In genomic region chr13:118227354-118227753, GRCm38 (mm10) we compare ENCODE assay signal across 9 mouse cellular contexts.
A peak's percentile ranks its signal among the peaks of the same experiment; 100 is the strongest.
DNase-seq lines count a peak whose midpoint lies in the region; ATAC-seq and TF ChIP-seq lines count a peak whose summit lies in the region.
"Had no signal": no experiment of that assay in that cellular context is flagged by ENCODE, and none has a peak within 500 bp of the region (broad histone marks: within the 10 kb centered on the region; RNA-seq: fewer than 3 reads in every experiment).

No protein-coding gene starts in this region.

- no peaks in the 10 kb centered on the region for H3K27me3 ChIP-seq in midbrain, embryonic 10.5 days (ENCODE audit: low read depth, poor library complexity, severe bottlenecking)
- H3K27me3 ChIP-seq: heart, embryonic 13.5 days had no signal

- 29% methylated on average over 3 of the region's 3 CpGs for WGBS in midbrain, embryonic 10.5 days

- H3K4me1 ChIP-seq in midbrain, embryonic 10.5 days: no peaks in the 10 kb centered on the region
- H3K4me1 ChIP-seq: heart, embryonic 13.5 days had no signal

- H3K27ac ChIP-seq in left cerebral cortex, adult 2 months: no peak overlapping the region
- no peak overlapping the region for H3K27ac ChIP-seq in midbrain, embryonic 10.5 days (replicated peaks)
- H3K27ac ChIP-seq: heart, embryonic 13.5 days had no signal

- peak; percentile 2 for DNase-seq in adrenal gland, postnatal 25 days
- DNase-seq in adrenal gland, adult 8-10 months: no peak
- no peak for DNase-seq in left cerebral cortex, adult 2 months (ENCODE audit: extremely low spot score in 1 of 2, low spot score in 2 of 2)
- DNase-seq in left cerebral cortex, adult 8-10 months (ENCODE audit: low spot score in 2 of 2): no peak
- peak; percentile 46 for DNase-seq in MEL-GATA-1-ER (ENCODE audit: extremely low read depth, low read depth)
- peak; percentile 77 for DNase-seq in embryo, embryonic 11 days
- no peak for DNase-seq in midbrain, embryonic 10.5 days (ENCODE audit: low spot score)

- H3K36me3 ChIP-seq in midbrain, embryonic 10.5 days: no peaks in the 10 kb centered on the region
- H3K36me3 ChIP-seq: heart, embryonic 13.5 days had no signal

- ATAC-seq in megakaryocyte progenitor cell, adult 5-6 weeks (replicated peaks; ENCODE audit: poor library complexity): peak; percentile 63; the same call in 1 of the 2 replicates

- TF ChIP-seq CTCF in left cerebral cortex, adult 2 months (IDR thresholded peaks at IDR 0.05): peak; percentile 59

- intact Hi-C loops in left cerebral cortex, adult 2 months (cut with DNase I): loop anchor here (2.0 to 10.0 kb wide), 3 partner anchors 625 to 893 kb away; partner anchors contain the start of gene Hcn1

- H3K4me3 ChIP-seq in left cerebral cortex, adult 2 months: no peak overlapping the region
- no peak overlapping the region for H3K4me3 ChIP-seq in midbrain, embryonic 10.5 days
- H3K4me3 ChIP-seq: heart, embryonic 13.5 days had no signal

- no peaks in the 10 kb centered on the region for H3K9me3 ChIP-seq in midbrain, embryonic 10.5 days (replicated peaks)
- H3K9me3 ChIP-seq: heart, embryonic 13.5 days had no signal

Comparison
In these comparisons a context has a peak if more than half of its experiments do, and no peak if none do; other contexts are left out.
1. DNase-seq: peak in adrenal gland, postnatal 25 days (single experiment), MEL-GATA-1-ER (single experiment) and embryo, embryonic 11 days (single experiment); none in adrenal gland, adult 8-10 months (single experiment), left cerebral cortex, adult 2 months (0 of 2), left cerebral cortex, adult 8-10 months (0 of 2) and midbrain, embryonic 10.5 days (single experiment).